Mouse (Mus musculus) liver, embryonic 14.5 days (tissue): ENCODE results near the gene Ankrd33. TPM values are rescaled to one million over a fixed set of nuclear protein-coding genes. Genes with fewer than 3 reads are reported as not detected.

Source experiments
- ATAC-seq: fragments of 200-750 bp; cut with Nextera tagmentation; 2 replicates; pipeline ENCODE4 v1.8.0; 2017; ENCODE audit warnings: moderate number of reproducible peaks, mild to moderate bottlenecking, moderate library complexity; ENCODE audit not compliant: insufficient read depth
- DNase-seq, 3 experiments: peaks; one replicate each; pipeline ENCODE4 v3.0.0-alpha.2; 2012 to 2013; ENCODE audit warnings: low read depth in 3 of 3, low spot score in 3 of 3
- H3K27ac ChIP-seq: fragments of 300-500 bp; sonication (generic); 2 replicates; pipeline ENCODE4 v1.5.1; 2014; ENCODE audit warnings: moderate library complexity, mild to moderate bottlenecking, control low read depth, inconsistent platforms
- H3K27me3 ChIP-seq: fragments of 300-500 bp; sonication (generic); 2 replicates; pipeline ENCODE4 v1.6.1; 2014; ENCODE audit warnings: mild to moderate bottlenecking, low read length, moderate library complexity; ENCODE audit not compliant: control insufficient read depth, insufficient read depth
- H3K36me3 ChIP-seq: fragments of 300-500 bp; sonication (generic); replicated peaks from 2 replicates; pipeline ENCODE4 v1.6.1; 2014; ENCODE audit warnings: low read depth; ENCODE audit not compliant: control insufficient read depth, insufficient read depth
- H3K4me1 ChIP-seq, 2 experiments: fragments of 200-500 bp in 1 of 2; fragments of 300-500 bp in 1 of 2; sonication (generic) in 1 of 2; replicated peaks; 2 replicates each; pipeline ENCODE4 v1.6.1; 2012 to 2014; ENCODE audit warnings: antibody characterized with exemption in 1 of 2, inconsistent platforms in 1 of 2, low read length in 1 of 2; ENCODE audit not compliant: control insufficient read depth in 2 of 2, insufficient read depth in 2 of 2
- H3K4me2 ChIP-seq: fragments of 300-500 bp; sonication (generic); 2 replicates; pipeline ENCODE4 v1.6.1; 2014; ENCODE audit warnings: low read depth, mild to moderate bottlenecking, control low read depth, moderate library complexity
- H3K4me3 ChIP-seq, 2 experiments: fragments of 200-500 bp in 1 of 2; fragments of 300-500 bp in 1 of 2; sonication (generic) in 1 of 2; 2 replicates each; pipeline ENCODE4 v1.5.1; 2012 to 2014; ENCODE audit warnings: low read depth in 2 of 2, low read length in 2 of 2, mild to moderate bottlenecking in 2 of 2, control low read depth in 1 of 2, inconsistent platforms in 1 of 2, moderate library complexity in 1 of 2; ENCODE audit not compliant: insufficient read depth in 1 of 2
- H3K9ac ChIP-seq: fragments of 300-500 bp; sonication (generic); replicated peaks from 2 replicates; pipeline ENCODE4 v1.6.1; 2014; ENCODE audit warnings: mild to moderate bottlenecking, control low read depth, moderate library complexity
- H3K9me3 ChIP-seq: fragments of 300-500 bp; sonication (generic); 2 replicates; pipeline ENCODE4 v1.6.1; 2016; ENCODE audit warnings: low read length, mixed read lengths; ENCODE audit not compliant: control insufficient read depth
- CTCF ChIP-seq: IDR thresholded peaks from 2 replicates; pipeline ENCODE4 v1.5.1; 2016; ENCODE audit warnings: antibody characterized with exemption, low read depth, control low read depth
- EP300 ChIP-seq: IDR thresholded peaks from 2 replicates; pipeline ENCODE4 v1.6.1; 2016; ENCODE audit warnings: antibody characterized with exemption, low read depth
- WGBS: fragments of 180-500 bp; shearing (Covaris S2); extraction: QIAGEN DNeasy Blood & Tissue Kit; methylation state at CpG from one replicate; pipeline ENCODE4 v1.1.7; 2014; ENCODE audit not compliant: insufficient replicate concordance; 5-methylcytosine and 5-hydroxymethylcytosine counted together
- polyA plus RNA-seq, 2 experiments: library from polyadenylated mRNA; depleted of rRNA in 1 of 2; stranded (reverse) in 1 of 2; unstranded in 1 of 2; fragments of >200 nt; fragmentation: Nextera tagmentation in 1 of 2; extraction: Ambion mirVana in 1 of 2; gene quantifications; 2 replicates each; pipeline versions ENCODE4 v1.2.1 to v1.2.3; 2012 to 2014

Gene Ankrd33
- polyA plus RNA-seq, 2 experiments: not detected

GRCm38 (mm10) chr15:101151409-101152261 is 36.1 kb downstream of the Ankrd33 start:
- Histone ChIP-seq H3K9ac (no peak overlapping the region), H3K36me3 (no peaks in the 10 kb centered on the region), H3K4me3 (no peak overlapping the region), H3K27ac (no peak overlapping the region), H3K4me2 (no peak overlapping the region), H3K9me3 (no peaks in the 10 kb centered on the region), H3K4me1 (peaks cover 6 to 14% of the 10 kb centered on the region in 2 experiments), H3K27me3 (no peaks in the 10 kb centered on the region; the same call in 1 of the 2 replicates)
- no peak for TF ChIP-seq EP300
- TF ChIP-seq CTCF: no peak
- DNase-seq (no peak), ATAC-seq (no peak)
- WGBS: 44% methylated on average over 9 of the region's 9 CpGs

- ATAC-seq: no peak
These were observed 39.4 kb downstream of the Ankrd33 start for GRCm38 (mm10) chr15:101154700-101155616.

GRCm38 (mm10) chr15:101160128-101160527 is 44.6 kb downstream of the Ankrd33 start:
- Histone ChIP-seq H3K9me3 (no peaks in the 10 kb centered on the region), H3K4me3 (no peak overlapping the region), H3K4me2 (no peak overlapping the region), H3K27ac (no peak overlapping the region), H3K4me1 (peaks cover 0 to 4% of the 10 kb centered on the region in 2 experiments; a peak in 1 of 4 replicates), H3K36me3 (no peaks in the 10 kb centered on the region), H3K9ac (no peak overlapping the region), H3K27me3 (no peaks in the 10 kb centered on the region)
- WGBS: 8% methylated on average over 1 of the region's 1 CpGs
- no peak for TF ChIP-seq EP300
- TF ChIP-seq CTCF: no peak
- DNase-seq: no peak
- no peak for ATAC-seq

More at GRCm38 (mm10) chr15:101154700-101155616, 39.4 kb downstream of the Ankrd33 start:
- Histone ChIP-seq H3K4me1 (no peaks in the 10 kb centered on the region), H3K4me2 (no peak overlapping the region), H3K4me3 (no peak overlapping the region), H3K36me3 (no peaks in the 10 kb centered on the region), H3K27me3 (no peaks in the 10 kb centered on the region), H3K9me3 (no peaks in the 10 kb centered on the region), H3K27ac (no peak overlapping the region), H3K9ac (no peak overlapping the region)
- WGBS: 22% methylated on average over 7 of the region's 7 CpGs
- TF ChIP-seq CTCF (no peak), EP300 (no peak)
- no peak for DNase-seq

- no peak for DNase-seq
- Histone ChIP-seq H3K4me3 (no peak overlapping the region), H3K27ac (no peak overlapping the region), H3K36me3 (no peaks in the 10 kb centered on the region), H3K9me3 (no peaks in the 10 kb centered on the region), H3K9ac (no peak overlapping the region), H3K4me1 (peaks cover 0 to 5% of the 10 kb centered on the region in 2 experiments; a peak in 1 of 4 replicates), H3K4me2 (no peak overlapping the region), H3K27me3 (no peaks in the 10 kb centered on the region)
- WGBS: 32% methylated on average over 7 of the region's 7 CpGs
- ATAC-seq: no peak
- no peak for TF ChIP-seq CTCF
- no peak for TF ChIP-seq EP300
These were observed 45.0 kb downstream of the Ankrd33 start for GRCm38 (mm10) chr15:101160591-101160990.
